Mouse (Mus musculus): ENCODE measurements around the gene Pdcd11. TPM values are rescaled to one million over a fixed set of nuclear protein-coding genes. Genes with fewer than 3 reads are reported as not detected.

Gene Pdcd11
- 16.7 and 27.0 TPM in 2 replicates for polyA plus RNA-seq (2012)

DNA sequence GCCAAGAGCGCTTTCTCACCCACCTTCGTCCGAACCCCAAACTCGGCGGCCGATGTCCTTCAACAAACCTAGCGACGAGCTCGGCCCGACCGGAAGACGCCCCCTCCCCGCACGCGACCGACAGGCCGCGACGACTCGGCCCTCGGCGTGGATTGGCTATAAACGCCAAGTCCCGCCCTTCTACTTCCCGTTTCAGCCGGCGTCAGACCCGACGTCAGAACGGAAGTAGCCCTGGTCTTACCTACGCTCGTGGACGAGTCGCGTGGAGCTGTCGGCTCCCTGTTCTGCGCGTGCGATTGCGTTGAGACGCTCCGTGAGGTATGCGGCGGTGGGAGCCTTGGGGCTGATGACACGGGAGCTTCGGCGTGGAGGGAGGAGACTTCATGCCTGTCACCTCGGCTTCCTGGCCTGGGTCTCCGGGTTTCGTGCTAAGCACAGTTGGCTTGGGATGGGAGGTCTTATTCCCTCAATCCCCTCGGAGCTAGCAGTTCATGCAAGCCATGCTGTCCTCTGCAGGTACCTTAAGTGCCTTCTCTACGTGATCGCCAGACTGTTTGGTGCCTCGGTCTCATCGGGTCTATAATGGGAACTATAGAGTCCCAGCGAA is at the start of gene Pdcd11, which contains the start of gene Usmg5:
Gene Pdcd11 (plus strand): TSS at position 219 of the 607 bp plus-strand sequence.
Gene Usmg5 (minus strand): TSS at position 98 of the 607 bp plus-strand sequence.

DNA sequence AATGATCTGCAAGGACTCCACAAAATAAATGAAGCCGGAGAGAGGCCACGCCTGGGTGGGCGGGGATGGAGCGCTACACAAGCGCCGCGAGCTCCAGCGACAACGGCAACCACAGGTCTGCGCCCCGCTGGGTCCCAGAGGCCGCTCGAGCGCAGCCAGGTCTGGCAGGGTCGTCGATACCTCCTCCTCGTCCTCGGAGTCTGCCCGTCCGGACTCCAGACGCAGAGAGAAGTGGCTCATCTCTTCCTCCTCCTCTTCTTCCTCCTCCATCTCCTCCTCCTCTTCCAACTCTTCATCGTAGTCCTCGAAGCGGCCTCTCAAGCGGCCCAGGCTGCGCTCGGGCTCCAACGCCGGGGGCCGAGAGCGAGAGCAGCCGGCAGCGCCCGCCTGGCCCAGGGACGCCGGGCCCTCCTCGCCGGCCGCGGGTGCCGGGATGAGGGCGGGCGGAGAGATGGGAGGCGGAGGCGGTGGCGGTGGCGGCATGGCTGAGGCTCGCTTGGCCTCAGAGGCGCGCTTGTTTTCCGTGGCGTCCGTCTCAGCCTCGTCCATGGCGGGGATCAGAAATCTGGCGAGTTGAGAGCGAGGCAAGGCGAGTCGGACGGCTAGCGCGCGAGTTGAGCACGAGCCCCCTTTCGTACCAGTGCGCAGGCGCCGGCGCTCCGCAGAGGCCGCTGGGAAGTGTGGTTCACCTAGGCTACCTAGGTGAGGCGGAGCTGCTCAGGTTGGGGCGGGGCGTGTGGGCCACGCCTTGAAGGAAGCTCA is 40.1 kb upstream of the Pdcd11 start, which contains the start of gene Pcgf6:
Gene Pcgf6 (minus strand): TSS at position 636 of the 762 bp plus-strand sequence.

DNA sequence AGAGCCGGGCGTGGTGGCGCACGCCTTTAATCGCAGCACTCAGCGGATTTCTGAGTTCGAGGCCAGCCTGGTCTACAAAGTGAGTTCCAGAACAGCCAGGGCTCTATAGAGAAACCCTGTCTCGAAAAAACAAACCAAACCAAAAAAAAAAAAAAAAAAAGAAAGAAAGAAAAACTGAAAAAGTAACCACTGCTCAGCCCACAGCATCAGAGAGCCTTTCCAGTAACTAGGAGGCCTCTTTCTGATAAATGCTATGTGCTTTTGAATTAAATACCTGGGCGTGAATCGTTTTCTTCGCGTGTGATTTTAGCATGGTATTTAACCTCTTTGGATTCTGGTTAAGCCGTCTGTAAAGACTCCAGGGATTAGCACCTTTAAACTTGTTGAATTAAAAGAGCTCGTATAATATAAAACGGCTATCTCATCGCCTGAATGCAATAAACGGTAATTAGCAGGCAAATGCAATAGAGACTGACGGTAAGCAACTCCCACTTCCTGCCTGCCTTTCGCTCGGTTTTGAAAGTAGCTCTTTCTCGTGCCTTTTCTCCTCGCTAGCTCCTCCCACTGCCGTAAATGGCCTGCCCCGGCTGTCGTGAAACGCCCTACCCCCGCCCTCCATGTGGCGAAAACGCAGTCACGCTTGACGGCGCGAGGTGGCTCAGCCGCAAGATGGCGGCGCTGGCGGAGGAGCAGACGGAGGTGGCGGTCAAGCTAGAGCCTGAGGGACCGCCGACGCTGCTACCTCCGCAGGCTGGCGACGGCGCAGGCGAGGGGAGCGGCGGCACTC is 23.3 kb upstream of the Pdcd11 start, which contains the start of gene Taf5:
Gene Taf5 (plus strand): TSS at position 651 of the 787 bp plus-strand sequence.

DNA sequence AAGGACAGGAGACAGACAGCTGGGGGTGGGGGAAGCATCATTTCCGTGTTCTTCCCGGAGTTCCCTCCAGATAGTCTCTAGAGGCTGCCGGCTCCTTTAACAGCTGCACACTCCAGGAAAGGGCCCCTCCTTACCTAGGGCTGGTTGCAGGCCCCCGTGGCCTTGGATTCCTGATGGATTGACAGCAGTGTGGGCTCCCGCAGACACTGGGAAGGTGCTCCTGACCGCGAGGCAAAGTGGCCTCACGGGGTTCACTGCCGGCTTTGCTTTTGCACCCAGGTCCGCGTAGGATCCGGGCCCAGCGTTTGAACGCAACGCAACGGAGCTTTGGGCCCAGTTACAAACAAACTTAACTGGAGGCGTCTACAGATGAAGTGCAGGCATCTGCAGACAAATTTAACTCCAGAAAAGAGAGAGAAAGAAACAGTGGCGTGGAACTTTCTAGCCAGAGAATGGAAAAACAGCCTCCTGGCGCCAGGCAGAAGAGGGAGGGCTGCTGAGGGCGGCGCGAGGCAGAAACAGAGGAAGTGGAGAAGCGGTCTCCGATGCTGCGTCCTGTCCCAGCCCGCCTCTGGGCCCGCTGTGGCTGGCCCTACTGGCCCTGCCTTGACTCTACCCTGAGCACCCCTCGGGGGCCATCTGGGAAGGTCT is 47.3 kb downstream of the Pdcd11 start, which contains the start of gene Calhm2:
Gene Calhm2 (minus strand): TSS at position 524 of the 651 bp plus-strand sequence.

DNA sequence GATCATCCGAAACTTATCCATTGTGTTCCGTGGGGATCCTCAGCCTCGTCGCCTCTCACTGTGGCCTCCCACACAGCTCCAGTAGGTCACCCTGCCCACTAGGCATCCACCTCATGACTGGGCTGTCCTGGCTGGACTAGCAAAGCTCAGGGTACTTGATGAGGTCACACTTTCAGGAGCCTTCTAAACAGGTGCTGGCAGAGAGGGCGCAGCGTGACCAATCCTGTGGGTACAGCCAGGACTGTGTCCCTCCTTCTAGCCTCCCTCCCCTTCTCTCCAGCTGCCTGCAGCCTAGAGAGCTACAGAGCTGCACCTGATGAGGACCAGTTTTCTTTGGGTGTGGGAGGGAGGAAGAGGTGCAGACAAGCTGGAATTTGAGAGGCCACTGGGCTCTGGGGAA is 53.6 kb downstream of the Pdcd11 start, which contains the start of gene Calhm1:
Gene Calhm1 (minus strand): TSS at position 101 of the 400 bp plus-strand sequence.

DNA sequence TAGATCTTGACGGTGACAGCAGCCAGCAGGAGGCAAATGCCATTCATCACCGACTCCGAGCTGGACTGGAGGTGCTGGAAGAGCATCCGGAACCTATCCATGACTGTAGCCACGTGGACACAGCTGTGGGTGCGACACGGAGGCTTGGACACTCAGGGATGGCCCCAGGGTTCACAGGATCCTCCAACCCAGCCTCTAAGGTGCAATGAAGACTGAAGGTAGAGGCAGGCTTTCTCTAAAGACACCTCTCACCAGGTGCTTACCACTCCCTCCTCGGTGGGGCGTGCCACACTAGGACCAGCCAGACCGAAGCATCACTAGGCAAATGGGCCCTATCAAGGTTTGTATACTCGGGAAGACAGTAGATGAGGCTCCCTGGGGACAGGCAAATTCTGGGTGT is 67.1 kb downstream of the Pdcd11 start, which contains the start of gene Calhm3:
Gene Calhm3 (minus strand): TSS at position 101 of the 400 bp plus-strand sequence.

DNA sequence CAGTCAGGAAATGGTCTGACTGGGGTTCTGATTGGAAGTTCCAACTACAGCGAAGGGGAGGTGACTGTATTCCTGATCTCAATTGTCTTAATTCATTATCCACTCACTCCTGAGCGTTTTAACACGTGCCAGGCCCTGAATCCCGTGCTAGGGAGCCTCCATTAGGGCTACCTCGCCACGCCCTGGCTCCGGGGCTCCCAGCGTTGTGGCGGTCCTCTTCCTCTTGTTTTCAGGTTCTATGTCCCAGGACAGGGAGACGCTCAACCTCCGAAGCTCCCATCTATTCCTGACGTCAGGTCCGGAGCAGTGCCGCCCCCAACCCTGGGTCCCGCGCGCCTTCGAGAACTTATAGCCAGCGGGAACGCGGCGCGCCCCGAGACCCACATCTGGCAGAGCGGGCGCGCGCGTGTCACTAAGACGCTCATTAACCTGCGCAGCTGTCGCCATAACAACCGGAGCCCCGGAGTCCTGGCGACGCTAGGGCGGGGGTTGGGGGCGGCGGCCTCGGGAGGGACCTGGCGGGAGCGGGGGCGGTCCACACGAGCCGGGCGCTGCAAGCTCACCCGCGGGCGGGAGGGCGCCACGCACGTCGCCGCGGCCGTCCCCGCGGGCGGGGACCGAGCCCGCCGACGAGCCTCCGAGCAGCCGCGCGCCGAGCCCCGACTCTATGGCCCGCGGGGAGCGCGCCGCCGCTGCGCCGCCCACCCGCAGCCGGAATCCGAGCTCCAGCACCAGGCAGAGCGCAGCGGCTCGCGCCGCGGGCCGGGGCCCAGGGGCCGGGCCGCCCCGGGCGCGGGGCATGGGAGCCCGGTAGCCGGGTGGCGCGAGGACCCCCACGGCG is 88.1 kb downstream of the Pdcd11 start, which contains the start of gene Neurl1a:
Gene Neurl1a (plus strand): TSS at position 390 of the 841 bp plus-strand sequence.

Other genes starting within 250 kb of the Pdcd11 start
- 0.04 TPM in 1 of 2 replicates, not detected in the other for gene Ina, start 76.1 kb upstream of the Pdcd11 start, polyA plus RNA-seq (2012)
- 10.0 and 10.1 TPM in 2 replicates for gene Nt5c2, start 75.6 kb upstream of the Pdcd11 start, polyA plus RNA-seq (2012)
- gene Pcgf6, start 39.9 kb upstream of the Pdcd11 start, polyA plus RNA-seq (2012), result 11.4 and 14.8 TPM in 2 replicates
- 6.3 and 6.7 TPM in 2 replicates for gene Taf5, start 23.0 kb upstream of the Pdcd11 start, polyA plus RNA-seq (2012)
- 15.4 and 20.6 TPM in 2 replicates for gene Usmg5, start 121 bp upstream of the Pdcd11 start, polyA plus RNA-seq (2012)
- gene Calhm2, start 47.5 kb downstream of the Pdcd11 start, polyA plus RNA-seq (2012), result 5.0 and 9.6 TPM in 2 replicates
- not detected in 2 replicates for gene Calhm1, start 53.5 kb downstream of the Pdcd11 start, polyA plus RNA-seq (2012)
- gene Calhm3, start 67.0 kb downstream of the Pdcd11 start, polyA plus RNA-seq (2012), result not detected in 2 replicates
- gene Neurl1a, start 88.1 kb downstream of the Pdcd11 start, polyA plus RNA-seq (2012), result 0.41 and 0.66 TPM in 2 replicates

All from megakaryocyte-erythroid progenitor cell, adult 5 weeks (primary cell).